Mouse (Mus musculus) MEL (cell line): ENCODE results near the gene Lpcat3. TPM values are rescaled to one million over a fixed set of nuclear protein-coding genes. Genes with fewer than 3 reads are reported as not detected.

ENCODE experiments used
- DNase-seq: peaks from one replicate; pipeline ENCODE4 v3.0.0; 2011; ENCODE audit warnings: low read depth, low spot score
- H3K27ac ChIP-seq: 2 replicates; pipeline ENCODE4 v1.5.1; 2012; ENCODE audit warnings: low read depth, mild to moderate bottlenecking, control low read depth, low read length, moderate library complexity; ENCODE audit not compliant: control insufficient read depth
- H3K27me3 ChIP-seq, 2 experiments: fragments of 150-350 bp in 1 of 2; sonication (generic) in 1 of 2; 2 replicates each; pipeline ENCODE4 v1.6.1; 2012; ENCODE audit warnings: low read length in 2 of 2, mild to moderate bottlenecking in 2 of 2, improper control_type of control experiment in 1 of 2, moderate library complexity in 1 of 2; ENCODE audit not compliant: insufficient read depth in 2 of 2, control insufficient read depth in 1 of 2
- H3K36me3 ChIP-seq, 2 experiments: 2 replicates each; pipeline ENCODE4 v1.6.1; 2012 to 2014; ENCODE audit warnings: low read length in 2 of 2, improper control_type of control experiment in 1 of 2, inconsistent platforms in 1 of 2, mild to moderate bottlenecking in 1 of 2; ENCODE audit not compliant: insufficient read depth in 2 of 2, control insufficient read depth in 1 of 2
- H3K4me1 ChIP-seq, 2 experiments: fragments of 150-350 bp in 1 of 2; sonication (generic) in 1 of 2; 2 replicates each; pipeline ENCODE4 v1.6.1; 2012; ENCODE audit warnings: low read length in 2 of 2, improper control_type of control experiment in 1 of 2, mild to moderate bottlenecking in 1 of 2; ENCODE audit not compliant: insufficient read depth in 2 of 2, control insufficient read depth in 1 of 2
- H3K4me3 ChIP-seq, 2 experiments: fragments of 150-350 bp in 1 of 2; sonication (generic) in 1 of 2; 2 replicates each; pipeline ENCODE4 v1.5.1; 2012; ENCODE audit warnings: low read depth in 2 of 2, low read length in 2 of 2, mild to moderate bottlenecking in 2 of 2, moderate library complexity in 2 of 2, control low read depth in 1 of 2, improper control_type of control experiment in 1 of 2; ENCODE audit not compliant: control insufficient read depth in 1 of 2, insufficient read depth in 1 of 2
- H3K79me2 ChIP-seq: 2 replicates; pipeline ENCODE4 v1.6.1; 2012; ENCODE audit warnings: mild to moderate bottlenecking, low read length, moderate library complexity; ENCODE audit not compliant: control insufficient read depth, poor library complexity, insufficient read depth
- H3K9ac ChIP-seq: 2 replicates; pipeline ENCODE4 v1.6.1; 2012; ENCODE audit warnings: low read depth, mild to moderate bottlenecking, control low read depth, low read length, moderate library complexity; ENCODE audit not compliant: control insufficient read depth, poor library complexity, severe bottlenecking
- H3K9me3 ChIP-seq: fragments of 150-350 bp; sonication (generic); replicated peaks from 2 replicates; pipeline ENCODE4 v1.6.1; 2012; ENCODE audit warnings: mild to moderate bottlenecking, low read length, improper control_type of control experiment, moderate library complexity; ENCODE audit not compliant: insufficient read depth
- E2F4 ChIP-seq: IDR thresholded peaks from 2 replicates; pipeline ENCODE4 v1.6.1; 2011; ENCODE audit warnings: low read depth, low read length, improper control_type of control experiment, borderline replicate concordance
- ELF1 ChIP-seq: IDR thresholded peaks from 2 replicates; pipeline ENCODE4 v1.6.1; 2014; ENCODE audit warnings: low read depth, mild to moderate bottlenecking, inconsistent platforms, low read length, improper control_type of control experiment, moderate library complexity
- MAFK ChIP-seq: IDR thresholded peaks from 2 replicates; pipeline ENCODE4 v1.6.1; 2011; ENCODE audit warnings: low read depth, mild to moderate bottlenecking, low read length, improper control_type of control experiment, borderline replicate concordance
- MEF2A ChIP-seq: IDR thresholded peaks from 2 replicates; pipeline ENCODE4 v1.6.1; 2014; ENCODE audit warnings: low read depth, mild to moderate bottlenecking, inconsistent platforms, low read length, improper control_type of control experiment; ENCODE audit not compliant: poor library complexity, insufficient replicate concordance, severe bottlenecking; ENCODE audit errors: extremely low read depth
- MXI1 ChIP-seq: IDR thresholded peaks from 2 replicates; pipeline ENCODE4 v1.6.1; 2011; ENCODE audit warnings: mild to moderate bottlenecking, low read depth, low read length, improper control_type of control experiment
- TCF12 ChIP-seq: IDR thresholded peaks from 2 replicates; pipeline ENCODE4 v1.6.1; 2014; ENCODE audit warnings: low read depth, mild to moderate bottlenecking, inconsistent platforms, low read length, improper control_type of control experiment, moderate library complexity
- polyA plus RNA-seq, 2 experiments: library from polyadenylated mRNA; stranded (reverse) in 1 of 2; unstranded in 1 of 2; fragments of >175 nt in 1 of 2; fragments of >200 nt in 1 of 2; gene quantifications; 2 replicates each; pipeline versions ENCODE4 v1.2.1 to v1.2.4; 2012; ENCODE audit warnings: low replicate concordance in 2 of 2, low read depth in 1 of 2; ENCODE audit not compliant: insufficient read length in 2 of 2, insufficient read depth in 1 of 2, missing spikeins in 1 of 2
- total RNA-seq: library from RNA; depleted of rRNA; stranded (reverse); fragments of 300-350 nt; gene quantifications from 2 replicates; pipeline ENCODE4 v1.2.3, GENCODE M21; 2012; rRNA removed

Gene Lpcat3
- total and polyA plus RNA-seq, 3 experiments, result 135 to 337 TPM; not detected in 1

GRCm38 (mm10) chr6:124753861-124754260 lies 91.0 kb downstream of the Lpcat3 start:
- no peak overlapping the region for H3K4me3 ChIP-seq
- H3K79me2 ChIP-seq, result peaks cover 14% of the 10 kb centered on the region
- no peak overlapping the region for H3K27ac ChIP-seq
- no peak for DNase-seq
- no peaks in the 10 kb centered on the region for H3K9me3 ChIP-seq
- H3K9ac ChIP-seq, result no peak overlapping the region
- H3K36me3 ChIP-seq, result peaks cover 0 to 2% of the 10 kb centered on the region in 2 experiments; a peak in 1 of 4 replicates
- peaks cover 2 to 28% of the 10 kb centered on the region in 2 experiments; a peak in 3 of 4 replicates for H3K4me1 ChIP-seq
- TF ChIP-seq E2F4 (no peak), MEF2A (no peak), MAFK (no peak), TCF12 (no peak), MXI1 (no peak), ELF1 (no peak)
- no peaks in the 10 kb centered on the region for H3K27me3 ChIP-seq

Other genes starting within 250 kb of the Lpcat3 start
- 56.0 and 63.1 TPM in 2 replicates for gene Pex5, start 248.0 kb upstream of the Lpcat3 start, total RNA-seq
- 10 to 100 TPM in 1 of 2 experiments, not detected in 1; 63.0 TPM for gene Pex5, start 248.0 kb upstream of the Lpcat3 start, polyA plus RNA-seq
- gene Clstn3, start 198.2 kb upstream of the Lpcat3 start, total RNA-seq, result 46.5 and 51.3 TPM in 2 replicates
- 10 to 100 TPM in 1 of 2 experiments, not detected in 1; 59.8 TPM for gene Clstn3, start 198.2 kb upstream of the Lpcat3 start, polyA plus RNA-seq
- 0.98 and 1.2 TPM in 2 replicates for gene C1rl, start 169.9 kb upstream of the Lpcat3 start, total RNA-seq
- 1 to 10 TPM in 1 of 2 experiments, not detected in 1; 2.6 TPM for gene C1rl, start 169.9 kb upstream of the Lpcat3 start, polyA plus RNA-seq
- 0.19 and 0.29 TPM in 2 replicates for gene C1ra, start 150.6 kb upstream of the Lpcat3 start, total RNA-seq
- gene C1ra, start 150.6 kb upstream of the Lpcat3 start, polyA plus RNA-seq, result under 1 TPM in 1 of 2 experiments, not detected in 1; 0.28 TPM
- 0.36 and 0.46 TPM in 2 replicates for gene C1s1, start 120.7 kb upstream of the Lpcat3 start, total RNA-seq
- gene C1s1, start 120.7 kb upstream of the Lpcat3 start, polyA plus RNA-seq, result 1 to 10 TPM in 1 of 2 experiments, not detected in 1; 1.5 TPM
- not detected in 2 replicates for gene C1rb, start 92.7 kb upstream of the Lpcat3 start, total RNA-seq
- under 1 TPM in 1 of 2 experiments, not detected in 1; 0.03 TPM for gene C1rb, start 92.7 kb upstream of the Lpcat3 start, polyA plus RNA-seq
- gene C1s2, start 26.9 kb upstream of the Lpcat3 start, total RNA-seq, result 0.12 and 0.16 TPM in 2 replicates
- gene C1s2, start 26.9 kb upstream of the Lpcat3 start, polyA plus RNA-seq, result under 1 TPM in 1 of 2 experiments, not detected in 1; 0.25 TPM
- 378 and 391 TPM in 2 replicates for gene Emg1, start 49.2 kb downstream of the Lpcat3 start, total RNA-seq
- gene Emg1, start 49.2 kb downstream of the Lpcat3 start, polyA plus RNA-seq, result 100 to 1,000 TPM in 1 of 2 experiments, not detected in 1; 346 TPM
- gene Phb2, start 49.3 kb downstream of the Lpcat3 start, total RNA-seq, result 623 and 706 TPM in 2 replicates
- 100 to 1,000 TPM; 309 to 815 TPM for gene Phb2, start 49.3 kb downstream of the Lpcat3 start, polyA plus RNA-seq
- gene Ptpn6, start 75.7 kb downstream of the Lpcat3 start, total RNA-seq, result 74.1 and 91.9 TPM in 2 replicates
- 100 to 1,000 TPM in 1 of 2 experiments, not detected in 1; 184 TPM for gene Ptpn6, start 75.7 kb downstream of the Lpcat3 start, polyA plus RNA-seq
- 41.9 and 57.4 TPM in 2 replicates for gene Grcc10, start 78.3 kb downstream of the Lpcat3 start, total RNA-seq
- gene Grcc10, start 78.3 kb downstream of the Lpcat3 start, polyA plus RNA-seq, result 10 to 100 TPM in 1 of 2 experiments, not detected in 1; 62.9 TPM
- gene Gm45234, start 93.0 kb downstream of the Lpcat3 start, total RNA-seq, result not detected in 2 replicates
- gene Gm45234, start 93.0 kb downstream of the Lpcat3 start, polyA plus RNA-seq, result under 1 TPM in 1 of 2 experiments, not detected in 1; 0.15 TPM
- 1.6 and 1.7 TPM in 2 replicates for gene Atn1, start 93.5 kb downstream of the Lpcat3 start, total RNA-seq
- 10 to 100 TPM in 1 of 2 experiments, not detected in 1; 43.2 TPM for gene Atn1, start 93.5 kb downstream of the Lpcat3 start, polyA plus RNA-seq
- 3.2 and 5.5 TPM in 2 replicates for gene Eno2, start 106.6 kb downstream of the Lpcat3 start, total RNA-seq
- gene Eno2, start 106.6 kb downstream of the Lpcat3 start, polyA plus RNA-seq, result 10 to 100 TPM in 1 of 2 experiments, not detected in 1; 12.5 TPM
- 0.10 TPM in 1 of 2 replicates, not detected in the other for gene Lrrc23, start 116.7 kb downstream of the Lpcat3 start, total RNA-seq
- gene Lrrc23, start 116.7 kb downstream of the Lpcat3 start, polyA plus RNA-seq, result under 1 TPM in 1 of 2 experiments, not detected in 1; 0.11 TPM
- 5.2 and 7.3 TPM in 2 replicates for gene Spsb2, start 145.6 kb downstream of the Lpcat3 start, total RNA-seq
- 1 to 10 TPM in 1 of 2 experiments, not detected in 1; 7.7 TPM for gene Spsb2, start 145.6 kb downstream of the Lpcat3 start, polyA plus RNA-seq
- 440 and 731 TPM in 2 replicates for gene Tpi1, start 151.3 kb downstream of the Lpcat3 start, total RNA-seq
- gene Tpi1, start 151.3 kb downstream of the Lpcat3 start, polyA plus RNA-seq, result 1,000 to 10,000 TPM in 1 of 2 experiments, 100 to 1,000 TPM in 1; 102 to 1,182 TPM
- 101 and 102 TPM in 2 replicates for gene Usp5, start 166.5 kb downstream of the Lpcat3 start, total RNA-seq
- gene Usp5, start 166.5 kb downstream of the Lpcat3 start, polyA plus RNA-seq, result 100 to 1,000 TPM in 1 of 2 experiments, not detected in 1; 129 TPM
- gene Cdca3, start 166.5 kb downstream of the Lpcat3 start, total RNA-seq, result 54.5 and 70.0 TPM in 2 replicates
- gene Cdca3, start 166.5 kb downstream of the Lpcat3 start, polyA plus RNA-seq, result 100 to 1,000 TPM in 1 of 2 experiments, not detected in 1; 185 TPM
- 0.08 TPM in 1 of 2 replicates, not detected in the other for gene Gnb3, start 177.2 kb downstream of the Lpcat3 start, total RNA-seq
- under 1 TPM in 1 of 2 experiments, not detected in 1; 0.21 TPM for gene Gnb3, start 177.2 kb downstream of the Lpcat3 start, polyA plus RNA-seq
- 0.23 and 0.29 TPM in 2 replicates for gene P3h3, start 194.7 kb downstream of the Lpcat3 start, total RNA-seq
- 1 to 10 TPM in 1 of 2 experiments, not detected in 1; 2.1 TPM for gene P3h3, start 194.7 kb downstream of the Lpcat3 start, polyA plus RNA-seq
- gene Gpr162, start 201.0 kb downstream of the Lpcat3 start, total RNA-seq, result 0.08 and 0.20 TPM in 2 replicates
- under 1 TPM in 1 of 2 experiments, not detected in 1; 0.84 TPM for gene Gpr162, start 201.0 kb downstream of the Lpcat3 start, polyA plus RNA-seq
- not detected in 2 replicates for gene Cd4, start 225.2 kb downstream of the Lpcat3 start, total RNA-seq
- gene Cd4, start 225.2 kb downstream of the Lpcat3 start, polyA plus RNA-seq, result not detected
- gene Lag3, start 248.7 kb downstream of the Lpcat3 start, total RNA-seq, result 0.16 and 0.35 TPM in 2 replicates
- 1 to 10 TPM in 1 of 2 experiments, not detected in 1; 1.3 TPM for gene Lag3, start 248.7 kb downstream of the Lpcat3 start, polyA plus RNA-seq